Comparison of ENCODE assay signal across 26 mouse cellular contexts in the genomic region with DNA sequence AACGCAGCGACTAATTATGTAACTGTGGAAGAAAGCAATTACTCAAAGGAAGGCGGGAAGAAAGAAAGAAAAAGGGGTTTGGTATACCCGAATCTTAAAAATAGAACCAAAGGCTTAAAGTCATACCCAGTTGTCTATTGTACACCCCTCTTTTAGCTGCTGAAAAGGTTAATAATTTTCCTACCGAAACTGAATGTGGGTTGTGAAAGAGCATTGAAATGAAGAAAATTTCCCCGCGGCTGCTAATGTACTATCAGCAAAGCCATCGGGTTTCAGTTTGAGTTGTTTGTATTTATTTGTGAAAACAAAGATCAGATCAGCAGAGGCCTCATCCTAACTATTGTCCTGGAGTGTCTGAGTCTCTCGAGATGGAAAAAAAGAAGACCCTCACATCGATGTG.
DNase-seq lines count a peak whose midpoint lies in the region; ATAC-seq and TF ChIP-seq lines count a peak whose summit lies in the region.
"Had no signal": no experiment of that assay in that cellular context is flagged by ENCODE, and none has a peak within 500 bp of the region (broad histone marks: within the 10 kb centered on the region; RNA-seq: fewer than 3 reads in every experiment).

No protein-coding gene starts in this region.

- TF ChIP-seq CTCF in CH12.LX (conservative IDR thresholded peaks at IDR 0.05 in 1 of 2, IDR thresholded peaks at IDR 0.05 in 1 of 2; ENCODE audit: low read depth in 2 of 2, low read length in 2 of 2), result no peak

- H3K79me2 ChIP-seq in CH12.LX (replicated peaks; ENCODE audit: control insufficient read depth, extremely low read depth, insufficient read depth, poor library complexity, severe bottlenecking), result peaks cover 6% of the 10 kb centered on the region
- H3K79me2 ChIP-seq in myocyte (ENCODE audit: control insufficient read depth, insufficient read depth), result peaks cover 96% of the 10 kb centered on the region

- peaks cover 4% of the 10 kb centered on the region for H3K4me1 ChIP-seq in intestine, embryonic 15.5 days (replicated peaks)
- peaks cover 5% of the 10 kb centered on the region; the same call in 1 of the 2 replicates for H3K4me1 ChIP-seq in intestine, embryonic 16.5 days (ENCODE audit: control insufficient read depth, insufficient read depth, low read length)
- peaks cover 43 to 97% of the 10 kb centered on the region in 2 experiments for H3K4me1 ChIP-seq in CH12.LX (ENCODE audit: control insufficient read depth in 1 of 2, insufficient read depth in 2 of 2)
- H3K4me1 ChIP-seq in limb, embryonic 10.5 days, result peaks cover 13% of the 10 kb centered on the region

- in situ Hi-C loops in CH12.LX (cut with MboI; ENCODE audit: low pct_ligation_motif_present, low pct_unique_long_range_greater_than_20kb, low sequenced_read_pairs), result no loop called here

- H3K4me2 ChIP-seq in intestine, embryonic 15.5 days (replicated peaks), result 0 out of 2 replicates have a peak overlapping the region, but pooled peaks have one; percentile 6
- H3K4me2 ChIP-seq in intestine, embryonic 16.5 days (ENCODE audit: low read depth, low read length), result no peak overlapping the region
- peak overlapping the region; percentile 83 for H3K4me2 ChIP-seq in CH12.LX (ENCODE audit: insufficient read depth, low read depth, poor library complexity, severe bottlenecking)
- peak overlapping the region; percentile 7 for H3K4me2 ChIP-seq in myocyte (ENCODE audit: low read depth)
- H3K4me2 ChIP-seq: embryonic facial prominence, embryonic 15.5 days; forebrain, embryonic 12.5 days; heart, embryonic 12.5 days; hindbrain, embryonic 14.5 days; limb, embryonic 12.5 days; liver, embryonic 15.5 days; lung, embryonic 14.5 days; midbrain, embryonic 15.5 days had no signal

- peak; percentile 15; the same call in 1 of the 2 replicates for ATAC-seq in intestine, embryonic 15.5 days
- no peak for ATAC-seq in intestine, embryonic 16.5 days
- ATAC-seq: midbrain, embryonic 15.5 days had no signal

- peak; percentile 0 for TF ChIP-seq RAD21 in CH12.LX (IDR thresholded peaks at IDR 0.05; ENCODE audit: low read depth, low read length)

- H3K27me3 ChIP-seq in intestine, embryonic 15.5 days (replicated peaks), result no peaks in the 10 kb centered on the region
- no peaks in the 10 kb centered on the region for H3K27me3 ChIP-seq in intestine, embryonic 16.5 days (replicated peaks; ENCODE audit: control insufficient read depth, insufficient read depth, low read length)
- H3K27me3 ChIP-seq in CH12.LX (replicated peaks) (no peaks in the 10 kb centered on the region), myocyte (ENCODE audit: control insufficient read depth, insufficient read depth, insufficient read length) (no peaks in the 10 kb centered on the region)
- no peaks in the 10 kb centered on the region for H3K27me3 ChIP-seq in limb, embryonic 10.5 days (ENCODE audit: low read depth, poor library complexity, severe bottlenecking)
- H3K27me3 ChIP-seq: embryonic facial prominence, embryonic 15.5 days; heart, embryonic 12.5 days; limb, embryonic 12.5 days; liver, embryonic 15.5 days; midbrain, embryonic 15.5 days had no signal

- DNase-seq in A20 (ENCODE audit: low read depth, low spot score), result peak; percentile 88
- DNase-seq in CH12.LX (ENCODE audit: extremely low read depth), result peak; percentile 71
- no peak for DNase-seq in urinary bladder, postnatal 25 days (ENCODE audit: low spot score)
- DNase-seq in limb, embryonic 10.5 days (ENCODE audit: low spot score), result no peak
- DNase-seq: adrenal gland, postnatal 10 days; cerebellum, adult 8-10 months; cerebellum, postnatal 25 days; gastrocnemius, postnatal 25 days; heart, adult 18-20 months; kidney, adult 9 months; kidney, postnatal 14 days; lung, embryonic 14.5 days; spleen, adult 18-20 months had no signal

- 52% methylated on average over 10 of the region's 10 CpGs for WGBS in intestine, embryonic 15.5 days
- WGBS in intestine, embryonic 16.5 days, result 56% methylated on average over 10 of the region's 10 CpGs
- WGBS in limb, embryonic 10.5 days, result 69% methylated on average over 10 of the region's 10 CpGs

- dilution Hi-C loops in CH12.LX (cut with MboI; ENCODE audit: extremely low pct_ligation_motif_present, extremely low pct_unique_long_range_greater_than_20kb, low sequenced_read_pairs), result no loop called here

- no peak overlapping the region for H3K4me3 ChIP-seq in intestine, embryonic 15.5 days (replicated peaks)
- H3K4me3 ChIP-seq in intestine, embryonic 16.5 days (ENCODE audit: low read length), result no peak overlapping the region
- H3K4me3 ChIP-seq in CH12.LX (replicated peaks in 1 of 3; ENCODE audit: low read depth in 2 of 3, low read length in 2 of 3, poor library complexity in 1 of 3) (peak overlapping the region in 1 of 3 experiments; percentile 29), myocyte (no peak overlapping the region)
- no peak overlapping the region for H3K4me3 ChIP-seq in limb, embryonic 10.5 days
- H3K4me3 ChIP-seq: embryonic facial prominence, embryonic 10.5 days; embryonic facial prominence, embryonic 15.5 days; forebrain, embryonic 12.5 days; heart, embryonic 12.5 days; limb, embryonic 12.5 days; liver, embryonic 15.5 days; midbrain, embryonic 10.5 days; midbrain, embryonic 15.5 days had no signal

- no peak overlapping the region for H3ac ChIP-seq in myocyte (ENCODE audit: control insufficient read depth, insufficient read length)

- H3K36me3 ChIP-seq in intestine, embryonic 15.5 days, result no peaks in the 10 kb centered on the region
- no peaks in the 10 kb centered on the region for H3K36me3 ChIP-seq in intestine, embryonic 16.5 days (ENCODE audit: control insufficient read depth, insufficient read depth, low read length)
- no peaks in the 10 kb centered on the region for H3K36me3 ChIP-seq in CH12.LX (replicated peaks in 1 of 2; ENCODE audit: control insufficient read depth in 1 of 2, insufficient read depth in 1 of 2, low read length in 1 of 2)
- H3K36me3 ChIP-seq in myocyte (ENCODE audit: control insufficient read depth, insufficient read depth), result no peaks in the 10 kb centered on the region
- H3K36me3 ChIP-seq in limb, embryonic 10.5 days, result no peaks in the 10 kb centered on the region
- H3K36me3 ChIP-seq: embryonic facial prominence, embryonic 10.5 days; embryonic facial prominence, embryonic 15.5 days; forebrain, embryonic 12.5 days; G1E; heart, embryonic 12.5 days; limb, embryonic 12.5 days; liver, embryonic 15.5 days; midbrain, embryonic 10.5 days; midbrain, embryonic 15.5 days had no signal

- no peak overlapping the region for H3K9ac ChIP-seq in intestine, embryonic 15.5 days
- no peak overlapping the region for H3K9ac ChIP-seq in intestine, embryonic 16.5 days (ENCODE audit: low read depth, low read length)
- H3K9ac ChIP-seq in CH12.LX (ENCODE audit: insufficient read depth, low read depth), result no peak overlapping the region
- H3K9ac ChIP-seq: embryonic facial prominence, embryonic 15.5 days; forebrain, embryonic 12.5 days; heart, embryonic 12.5 days; hindbrain, embryonic 14.5 days; limb, embryonic 12.5 days; liver, embryonic 15.5 days; lung, embryonic 14.5 days; midbrain, embryonic 15.5 days had no signal

- TF ChIP-seq EP300 in CH12.LX (IDR thresholded peaks at IDR 0.05; ENCODE audit: low read length), result peak; percentile 96

- no peaks in the 10 kb centered on the region for H3K9me3 ChIP-seq in intestine, embryonic 15.5 days
- H3K9me3 ChIP-seq in intestine, embryonic 16.5 days (ENCODE audit: control insufficient read depth, low read length), result no peaks in the 10 kb centered on the region
- H3K9me3 ChIP-seq in CH12.LX (replicated peaks; ENCODE audit: low read length), result no peaks in the 10 kb centered on the region
- H3K9me3 ChIP-seq in limb, embryonic 10.5 days (replicated peaks), result no peaks in the 10 kb centered on the region
- H3K9me3 ChIP-seq: embryonic facial prominence, embryonic 10.5 days; embryonic facial prominence, embryonic 15.5 days; forebrain, embryonic 12.5 days; G1E; heart, embryonic 12.5 days; limb, embryonic 12.5 days; liver, embryonic 15.5 days; midbrain, embryonic 10.5 days; midbrain, embryonic 15.5 days had no signal

- TF ChIP-seq POLR2A in CH12.LX (IDR thresholded peaks at IDR 0.05; ENCODE audit: low read depth, low read length), result no peak
- no peak for TF ChIP-seq POLR2A in myocyte (IDR thresholded peaks at IDR 0.05; ENCODE audit: insufficient read length, low read depth)

- no peak overlapping the region for H3K27ac ChIP-seq in intestine, embryonic 15.5 days
- H3K27ac ChIP-seq in intestine, embryonic 16.5 days (ENCODE audit: low read length), result no peak overlapping the region
- H3K27ac ChIP-seq in CH12.LX (ENCODE audit: insufficient read depth, low read depth), result peak overlapping the region; percentile 68; the same call in 1 of the 2 replicates
- H3K27ac ChIP-seq in limb, embryonic 10.5 days, result no peak overlapping the region
- H3K27ac ChIP-seq: embryonic facial prominence, embryonic 10.5 days; embryonic facial prominence, embryonic 15.5 days; forebrain, embryonic 12.5 days; hindbrain, embryonic 14.5 days; limb, embryonic 12.5 days; liver, embryonic 15.5 days; midbrain, embryonic 10.5 days; midbrain, embryonic 15.5 days had no signal

TF ChIP-seq in CH12.LX, 34 proteins besides CTCF, POLR2A, EP300 and RAD21 (continues in another document):
- TF ChIP-seq JUN (IDR thresholded peaks at IDR 0.05; ENCODE audit: insufficient read depth, low read depth, low read length), result peak; percentile 72
- no peak for TF ChIP-seq POLR2AphosphoS2 (IDR thresholded peaks at IDR 0.05; ENCODE audit: low read depth, low read length)
- no peak for TF ChIP-seq ZMIZ1 (IDR thresholded peaks at IDR 0.05; ENCODE audit: low read depth, low read length)
- TF ChIP-seq SMC3 (IDR thresholded peaks at IDR 0.05; ENCODE audit: low read depth, low read length), result 0 out of 2 replicates have a peak, but pooled peaks have one; percentile 6
- peak; percentile 85 for TF ChIP-seq MAFK (IDR thresholded peaks at IDR 0.05; ENCODE audit: insufficient replicate concordance, low read length)
- TF ChIP-seq IRF4 (IDR thresholded peaks at IDR 0.05; ENCODE audit: low read depth, low read length), result peak; percentile 97
- TF ChIP-seq MAX (IDR thresholded peaks at IDR 0.05; ENCODE audit: low read length), result no peak
- peak; percentile 87 for TF ChIP-seq BHLHE40 (IDR thresholded peaks at IDR 0.05; ENCODE audit: low read depth, low read length)

TF ChIP-seq in myocyte, 11 proteins besides CTCF, POLR2A, EP300 and RAD21 (continues in another document):
- TF ChIP-seq USF1 (IDR thresholded peaks at IDR 0.05; ENCODE audit: low read depth), result no peak
- no peak for TF ChIP-seq CEBPB (IDR thresholded peaks at IDR 0.05; ENCODE audit: insufficient read depth, poor library complexity, severe bottlenecking)
- no peak for TF ChIP-seq MAX (IDR thresholded peaks at IDR 0.05; ENCODE audit: low read depth)
- TF ChIP-seq TCF12 (IDR thresholded peaks at IDR 0.05; ENCODE audit: insufficient read depth, poor library complexity, severe bottlenecking), result no peak
- no peak for TF ChIP-seq SRF (IDR thresholded peaks at IDR 0.05; ENCODE audit: control insufficient read depth, insufficient read length, low read depth)
- no peak for TF ChIP-seq MYOD1 (IDR thresholded peaks at IDR 0.05; ENCODE audit: control insufficient read depth in 1 of 3, insufficient read length in 2 of 3, low read depth in 2 of 3)
- no peak for TF ChIP-seq TCF3 (IDR thresholded peaks at IDR 0.05; ENCODE audit: insufficient read length, low read depth)
- no peak for TF ChIP-seq REST (IDR thresholded peaks at IDR 0.05; ENCODE audit: insufficient read depth, insufficient read length)
- TF ChIP-seq E2F4 (IDR thresholded peaks at IDR 0.05; ENCODE audit: insufficient read depth), result no peak

Comparison
In these comparisons a context has a peak if more than half of its experiments do, and no peak if none do; other contexts are left out.
1. DNase-seq: peak in A20 (single experiment) and CH12.LX (single experiment); none in urinary bladder, postnatal 25 days (single experiment) and limb, embryonic 10.5 days (single experiment).